Mouse (Mus musculus) cerebellum, adult 2 months (tissue): Measurements from ENCODE around the gene Tbc1d22a. TPM values are rescaled to one million over a fixed set of nuclear protein-coding genes. Genes with fewer than 3 reads are reported as not detected.
A peak's percentile ranks its signal among the peaks of the same experiment; 100 is the strongest.
"Not testable (repeated sequence)": the region's sequence is repeated elsewhere in the genome, so short reads cannot be mapped to it uniquely, and the experiment has no call there.

Source experiments
- DNase-seq, 2 experiments: peaks; one replicate each; pipeline ENCODE4 v3.0.0; 2021
- H3K27ac ChIP-seq: fragments of 200-500 bp; 2 replicates; pipeline ENCODE4 v1.5.1; 2012; ENCODE audit warnings: low read length, control low read depth, inconsistent platforms; ENCODE audit not compliant: insufficient read depth
- H3K27me3 ChIP-seq: fragments of 200-500 bp; 2 replicates; pipeline ENCODE4 v1.6.1; 2012; ENCODE audit warnings: inconsistent platforms, mild to moderate bottlenecking, low read length, moderate library complexity; ENCODE audit not compliant: control insufficient read depth, insufficient read depth
- H3K4me1 ChIP-seq: fragments of 200-500 bp; 2 replicates; pipeline ENCODE4 v1.6.1; 2011; ENCODE audit warnings: low read length; ENCODE audit not compliant: control insufficient read depth, insufficient read depth
- H3K4me3 ChIP-seq: fragments of 200-500 bp; replicated peaks from 2 replicates; pipeline ENCODE3; 2011; ENCODE audit warnings: mild to moderate bottlenecking, low read depth, low read length, control low read depth; ENCODE audit not compliant: insufficient read depth
- CTCF ChIP-seq: fragments of 200-500 bp; IDR thresholded peaks from 2 replicates; pipeline ENCODE4 v1.5.1; 2011; ENCODE audit warnings: low read depth, mild to moderate bottlenecking, control low read depth, low read length, moderate library complexity, borderline replicate concordance; ENCODE audit not compliant: insufficient read depth
- POLR2A ChIP-seq: fragments of 200-500 bp; IDR thresholded peaks from 2 replicates; pipeline ENCODE4 v1.6.1; 2011; ENCODE audit warnings: low read length, control low read depth, borderline replicate concordance; ENCODE audit not compliant: insufficient read depth
- WGBS: fragments of 180-500 bp; shearing (Covaris S2); methylation state at CpG from one replicate; pipeline ENCODE4 v1.1.7; 2018; 5-methylcytosine and 5-hydroxymethylcytosine counted together
- polyA plus RNA-seq: library from polyadenylated mRNA; depleted of rRNA; stranded (reverse); fragments of >200 nt; gene quantifications from 2 replicates; pipeline ENCODE4 v1.2.3, GENCODE M21; 2012

Gene Tbc1d22a
- polyA plus RNA-seq, 1 experiment, result 23.3 TPM

- WGBS, result 92% methylated on average over 3 of the region's 3 CpGs
- no peak for DNase-seq
- Histone ChIP-seq H3K4me3 (no peak overlapping the region), H3K27me3 (no peaks in the 10 kb centered on the region), H3K27ac (no peak overlapping the region), H3K4me1 (peaks cover 29% of the 10 kb centered on the region)
- TF ChIP-seq CTCF (no peak), POLR2A (no peak)
These were observed 23.9 kb upstream of the Tbc1d22a start for GRCm38 (mm10) chr15:86190387-86190786.

GRCm38 (mm10) chr15:86191505-86191904, 22.8 kb upstream of the Tbc1d22a start:
- Histone ChIP-seq H3K27me3 (no peaks in the 10 kb centered on the region), H3K27ac (no peak overlapping the region), H3K4me3 (no peak overlapping the region), H3K4me1 (peaks cover 24% of the 10 kb centered on the region)
- TF ChIP-seq POLR2A, result no peak
- TF ChIP-seq CTCF, result no peak
- no peak for DNase-seq
- WGBS, result 95% methylated on average over 1 of the region's 1 CpGs

- no peak for DNase-seq
- H3K27ac ChIP-seq, result no peak overlapping the region
- H3K4me3 ChIP-seq, result no peak overlapping the region
- WGBS, result 75% methylated on average over 3 of the region's 3 CpGs
- H3K27me3 ChIP-seq, result no peaks in the 10 kb centered on the region
- TF ChIP-seq CTCF, result no peak
- TF ChIP-seq POLR2A, result no peak
- H3K4me1 ChIP-seq, result peaks cover 20% of the 10 kb centered on the region
These were observed 22.3 kb upstream of the Tbc1d22a start for GRCm38 (mm10) chr15:86191933-86192332.

GRCm38 (mm10) chr15:86194676-86195453, 19.4 kb upstream of the Tbc1d22a start:
- H3K4me1 ChIP-seq, H3K4me3 ChIP-seq, H3K27ac ChIP-seq, H3K27me3 ChIP-seq: not testable (repeated sequence)
- peak; percentile 21 to 37 for DNase-seq
- WGBS, result 82% methylated on average over 55 of the region's 55 CpGs

GRCm38 (mm10) chr15:86199052-86199451, 15.2 kb upstream of the Tbc1d22a start:
- H3K27ac ChIP-seq, result no peak overlapping the region
- H3K4me1 ChIP-seq, result no peaks in the 10 kb centered on the region
- TF ChIP-seq CTCF (no peak), POLR2A (no peak)
- H3K27me3 ChIP-seq, result no peaks in the 10 kb centered on the region
- DNase-seq, result peak; percentile 32 to 53
- no peak overlapping the region for H3K4me3 ChIP-seq
- WGBS, result 76% methylated on average over 5 of the region's 5 CpGs

- H3K4me1 ChIP-seq, result no peaks in the 10 kb centered on the region
- DNase-seq, result no peak
- no peak for TF ChIP-seq CTCF
- no peak for TF ChIP-seq POLR2A
- no peak overlapping the region for H3K4me3 ChIP-seq
- 79% methylated on average over 4 of the region's 4 CpGs for WGBS
- no peak overlapping the region for H3K27ac ChIP-seq
- no peaks in the 10 kb centered on the region for H3K27me3 ChIP-seq
These were observed 14.8 kb upstream of the Tbc1d22a start for GRCm38 (mm10) chr15:86199482-86199881.

GRCm38 (mm10) chr15:86200169-86200568, 14.1 kb upstream of the Tbc1d22a start:
- WGBS, result 64% methylated on average over 4 of the region's 4 CpGs
- DNase-seq, result peak in 1 of 2 experiments; percentile 17
- no peaks in the 10 kb centered on the region for H3K27me3 ChIP-seq
- no peak for TF ChIP-seq POLR2A
- no peak for TF ChIP-seq CTCF
- no peaks in the 10 kb centered on the region for H3K4me1 ChIP-seq
- H3K27ac ChIP-seq, result no peak overlapping the region
- H3K4me3 ChIP-seq, result no peak overlapping the region

GRCm38 (mm10) chr15:86201095-86201494, 13.2 kb upstream of the Tbc1d22a start:
- no peak for DNase-seq
- Histone ChIP-seq H3K27me3 (no peaks in the 10 kb centered on the region), H3K4me1 (peaks cover 1% of the 10 kb centered on the region; the same call in 1 of the 2 replicates), H3K27ac (no peak overlapping the region), H3K4me3 (no peak overlapping the region)
- TF ChIP-seq CTCF, result no peak
- no peak for TF ChIP-seq POLR2A
- 50% methylated on average over 4 of the region's 4 CpGs for WGBS
